Mouse (Mus musculus): Measurements from ENCODE around the gene Sytl3.
A peak's percentile ranks its signal among the peaks of the same experiment; 100 is the strongest.
"Not testable (repeated sequence)": the region's sequence is repeated elsewhere in the genome, so short reads cannot be mapped to it uniquely, and the experiment has no call there.

Gene Sytl3

DNA sequence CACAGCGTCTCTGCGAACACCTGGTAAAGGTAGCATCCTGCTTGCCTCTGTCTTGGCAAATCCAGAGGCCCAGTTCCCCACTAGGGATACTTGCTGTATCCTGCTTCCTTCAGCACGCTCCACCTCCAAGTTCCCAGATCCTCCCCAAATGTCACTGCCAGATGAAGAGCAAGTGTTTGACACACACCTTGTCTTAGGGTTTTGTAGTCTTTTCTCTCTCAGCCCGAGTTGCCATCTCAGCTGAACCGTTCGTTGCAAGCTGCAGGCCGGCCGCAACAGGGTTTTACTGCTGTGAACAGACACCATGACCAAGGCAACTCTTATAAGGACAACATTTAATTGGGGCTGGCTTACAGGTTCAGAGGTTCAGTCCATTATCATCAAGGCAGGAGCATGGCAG lies 12.1 kb upstream of the Sytl3 start:
- DNase-seq: not testable (repeated sequence)

GRCm38 (mm10) chr17:6647452-6647851 lies 11.4 kb upstream of the Sytl3 start:
- not testable (repeated sequence) for DNase-seq

GRCm38 (mm10) chr17:6650904-6651565 lies 7.9 kb upstream of the Sytl3 start:
- DNase-seq: not testable (repeated sequence)

DNA sequence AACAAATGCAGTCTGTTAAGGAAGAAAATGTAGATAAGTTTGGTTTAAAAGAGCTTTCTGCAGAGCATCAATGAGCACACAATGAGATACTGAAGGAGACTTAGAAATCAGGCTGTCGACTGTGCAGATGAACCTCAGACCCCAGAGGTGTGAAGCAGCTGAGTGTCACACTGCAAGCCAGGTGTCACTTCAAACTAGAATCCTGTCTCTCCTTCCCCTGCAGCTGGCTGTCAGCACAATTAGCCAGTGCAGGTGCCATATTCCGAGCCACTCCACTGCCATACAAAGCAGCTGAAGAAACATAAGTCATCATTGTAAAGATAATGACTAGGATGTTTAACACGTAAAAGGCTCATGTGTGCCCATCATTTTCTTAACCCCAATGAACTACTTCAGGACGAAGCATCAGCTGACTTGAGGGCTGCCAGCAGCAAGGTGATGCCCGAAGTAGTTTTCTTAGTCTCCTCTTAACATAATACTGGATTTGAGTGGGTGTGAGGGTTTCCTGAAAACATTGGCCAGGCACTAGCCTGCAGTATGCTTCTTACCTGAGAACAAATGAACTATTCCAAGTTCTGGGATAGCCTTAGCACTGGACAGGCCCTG lies 5.4 kb upstream of the Sytl3 start:
- DNase-seq: not testable (repeated sequence)

DNA sequence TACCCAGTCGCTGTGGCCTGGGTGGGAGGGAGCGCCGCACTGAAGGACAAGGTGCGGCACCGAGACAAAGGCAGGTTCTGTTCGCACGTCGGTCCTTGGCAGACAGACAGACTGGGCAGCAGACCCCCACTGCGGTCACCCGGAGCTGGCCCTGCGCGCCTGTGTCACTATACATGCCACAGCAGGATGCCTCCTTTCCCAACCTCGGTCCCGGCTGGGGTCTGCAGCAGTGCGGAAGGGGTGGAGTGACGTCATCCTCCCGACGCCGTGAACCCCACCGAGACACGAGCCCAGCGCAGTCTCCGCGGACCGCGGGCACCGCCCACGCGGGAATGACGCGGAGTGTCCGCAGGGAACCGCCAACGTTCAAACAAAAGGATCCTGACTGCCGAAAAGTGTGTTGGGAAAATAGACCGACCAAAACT lies 3.8 kb upstream of the Sytl3 start:
- peak; percentile 76 for DNase-seq

DNA sequence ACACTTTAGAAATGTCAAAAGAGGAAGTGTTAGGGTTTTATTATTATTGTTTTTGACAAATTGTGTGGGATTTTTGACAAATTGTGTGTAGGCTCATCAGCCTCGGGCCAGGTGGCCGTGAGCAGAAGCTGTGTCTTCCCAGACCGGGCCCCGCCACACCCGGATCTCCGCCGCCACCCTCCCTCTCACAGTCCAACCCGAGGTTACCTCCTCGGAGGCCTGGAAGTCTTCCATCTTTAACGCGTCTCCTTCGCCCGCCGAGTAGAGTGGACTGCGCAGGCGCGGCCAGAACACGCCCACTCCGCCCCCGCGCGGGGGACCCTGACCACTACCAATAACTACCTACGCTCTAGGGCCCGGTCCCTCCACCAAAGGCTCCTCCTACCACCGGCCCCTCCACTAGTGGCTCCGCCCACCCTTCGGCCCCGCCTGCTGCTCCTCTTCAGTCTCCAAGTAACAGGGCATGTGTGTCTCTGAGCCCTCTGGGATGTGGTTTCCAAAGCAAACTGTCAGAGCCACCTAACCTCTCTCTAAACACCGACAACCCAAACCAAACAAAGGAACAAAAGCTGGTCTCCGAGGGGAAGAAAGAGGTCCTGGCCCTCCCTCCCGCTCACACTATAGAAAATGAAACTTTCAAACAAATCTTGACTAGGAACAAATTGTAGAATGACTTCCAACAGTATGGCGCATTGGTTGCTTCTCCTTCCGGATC lies 3.2 kb upstream of the Sytl3 start, which contains the start of gene Dynlt1f:
Dynlt1f (minus strand) TSS at position 334 of the 715 bp plus-strand sequence.
- DNase-seq: peak; percentile 85

DNA sequence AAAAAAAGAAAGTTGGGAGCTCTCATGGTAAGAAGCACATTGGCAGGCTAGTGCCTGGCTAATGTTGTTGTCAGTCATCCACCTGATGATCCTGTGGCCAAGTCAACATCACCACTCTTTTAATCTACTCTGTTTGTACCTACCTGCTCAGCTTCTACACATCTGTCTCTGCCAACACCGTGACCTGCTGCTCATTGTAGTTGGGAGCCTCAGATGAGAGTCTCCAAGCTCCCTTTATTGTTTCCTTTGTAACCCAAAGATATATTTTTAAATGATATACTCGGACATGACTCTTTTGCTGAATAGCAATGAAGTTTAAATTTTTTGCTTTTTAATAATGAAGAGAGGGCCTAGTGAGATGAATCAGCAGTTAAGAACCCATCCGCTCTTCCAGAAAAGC lies 2.4 kb upstream of the Sytl3 start:
- peak; percentile 37 for DNase-seq

DNA sequence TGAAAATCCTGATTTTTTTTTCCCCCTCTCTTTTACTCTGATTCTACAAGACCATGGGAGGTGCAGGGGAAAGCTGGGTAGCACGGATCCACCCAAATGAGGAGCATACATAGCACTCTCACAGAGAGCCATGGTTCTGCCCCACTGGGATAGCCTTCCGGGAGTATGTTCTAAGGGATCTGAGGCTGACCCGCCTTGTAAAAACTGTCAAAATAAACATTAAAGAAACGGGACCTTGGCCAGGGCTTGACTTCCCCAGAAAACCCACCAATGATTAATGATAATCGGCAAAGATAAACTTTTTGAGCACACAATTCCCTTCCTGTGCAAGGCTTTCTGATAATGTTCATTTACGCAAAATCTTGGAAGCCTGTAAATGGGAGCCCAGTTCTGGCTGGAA lies 1.7 kb downstream of the Sytl3 start:
- not testable (repeated sequence) for DNase-seq

DNA sequence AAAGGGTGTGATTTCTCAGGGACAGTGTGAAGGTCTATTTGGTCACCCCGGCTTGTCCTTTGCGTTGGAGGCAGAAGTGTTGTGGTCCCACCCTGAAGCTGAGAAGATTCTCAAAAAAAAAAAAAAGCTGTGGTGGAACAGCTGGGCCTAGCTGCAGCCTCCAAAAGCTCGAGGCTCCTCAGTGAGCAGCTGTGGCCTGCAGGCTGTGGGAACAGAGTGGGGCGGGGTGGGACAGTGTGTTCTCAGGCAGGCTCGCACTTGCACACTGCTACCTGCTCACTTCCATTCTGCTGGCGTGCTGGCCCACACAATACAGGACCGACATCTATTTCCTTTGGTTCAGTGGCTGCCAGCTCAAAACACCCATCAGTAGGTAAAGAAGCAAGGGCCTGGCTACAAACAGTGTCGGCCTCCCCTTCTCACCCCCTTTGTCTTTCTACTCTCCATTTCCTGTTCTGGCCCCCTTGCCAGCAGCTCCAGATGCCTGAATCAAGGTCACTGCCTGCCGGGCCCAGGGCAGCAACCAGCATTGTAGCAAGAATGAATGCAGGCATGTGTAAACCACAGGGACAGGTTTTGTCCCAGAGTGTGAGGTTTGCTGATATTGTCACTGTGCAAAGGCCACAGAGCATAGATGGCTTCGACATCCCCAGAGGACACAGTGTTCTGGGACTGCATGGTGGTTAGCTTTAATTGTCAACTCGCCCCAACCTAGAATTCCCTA lies 2.4 kb downstream of the Sytl3 start:
- not testable (repeated sequence) for DNase-seq

- not testable (repeated sequence) for DNase-seq
Measured at GRCm38 (mm10) chr17:6662840-6663239, 3.9 kb downstream of the Sytl3 start.

DNA sequence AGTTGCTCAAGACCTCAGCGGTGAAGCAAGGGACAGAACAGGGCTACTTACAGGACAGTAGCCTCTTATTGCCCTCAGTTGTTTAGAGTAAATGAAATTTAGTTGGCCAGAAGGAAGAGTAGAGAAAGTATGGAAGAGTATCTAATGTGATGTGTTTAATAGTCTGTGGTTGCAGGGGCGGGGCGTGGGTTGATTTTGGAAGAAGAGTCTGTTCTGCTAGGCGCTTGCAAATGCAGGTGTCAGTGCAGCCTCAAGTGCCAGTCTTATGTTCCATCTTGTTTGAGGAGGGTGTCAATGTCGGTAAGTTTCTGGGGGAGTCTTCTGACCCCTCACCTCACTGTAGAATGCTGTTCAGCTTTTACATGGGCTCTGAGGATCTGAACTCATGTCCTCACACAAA lies 6.5 kb downstream of the Sytl3 start:
- not testable (repeated sequence) for DNase-seq

GRCm38 (mm10) chr17:6668522-6668921 lies 9.6 kb downstream of the Sytl3 start:
- DNase-seq: not testable (repeated sequence)

DNA sequence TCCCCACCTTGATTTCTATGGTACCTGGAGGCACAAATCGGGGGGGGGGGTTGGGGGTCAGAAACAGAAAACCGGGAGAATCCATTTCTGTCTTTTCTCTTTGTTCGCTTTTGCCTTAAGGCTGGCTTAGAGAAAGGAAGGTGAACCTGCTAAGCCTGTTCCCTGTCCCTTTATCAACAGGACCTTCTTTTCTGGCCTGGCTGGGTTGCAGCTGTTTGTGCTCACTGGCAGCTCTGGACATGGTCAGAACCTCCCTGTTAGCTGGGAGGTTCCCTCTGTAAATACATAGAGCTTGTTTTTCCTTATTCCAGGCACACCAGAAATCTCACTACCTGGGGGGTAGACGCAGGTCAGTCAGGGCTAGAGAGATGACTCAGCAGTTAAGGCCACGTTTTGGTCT lies 15.4 kb downstream of the Sytl3 start:
- DNase-seq: not testable (repeated sequence)

GRCm38 (mm10) chr17:6678063-6678462 lies 19.2 kb downstream of the Sytl3 start:
- DNase-seq: not testable (repeated sequence)

DNA sequence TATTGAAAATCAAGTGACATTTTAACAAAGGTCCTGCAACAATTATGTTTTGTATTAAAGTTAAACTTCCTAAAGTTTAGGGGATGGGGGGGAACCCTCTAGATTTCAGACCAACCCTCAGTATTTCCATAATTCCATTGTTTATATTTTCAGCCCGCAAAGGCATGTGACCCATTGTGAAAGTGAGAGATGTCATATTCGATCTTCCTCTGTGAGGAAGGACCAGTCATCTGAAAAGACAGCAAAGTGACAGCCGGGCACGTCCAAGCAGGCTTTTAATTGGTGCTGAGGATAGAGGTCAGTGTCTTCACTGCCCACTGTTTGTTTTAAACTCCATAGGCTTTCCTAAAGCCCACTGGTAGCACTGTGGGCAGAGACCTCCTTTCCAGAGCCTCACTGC lies 22.8 kb downstream of the Sytl3 start:
- not testable (repeated sequence) for DNase-seq

GRCm38 (mm10) chr17:6683702-6684101 lies 24.8 kb downstream of the Sytl3 start:
- not testable (repeated sequence) for DNase-seq

DNA sequence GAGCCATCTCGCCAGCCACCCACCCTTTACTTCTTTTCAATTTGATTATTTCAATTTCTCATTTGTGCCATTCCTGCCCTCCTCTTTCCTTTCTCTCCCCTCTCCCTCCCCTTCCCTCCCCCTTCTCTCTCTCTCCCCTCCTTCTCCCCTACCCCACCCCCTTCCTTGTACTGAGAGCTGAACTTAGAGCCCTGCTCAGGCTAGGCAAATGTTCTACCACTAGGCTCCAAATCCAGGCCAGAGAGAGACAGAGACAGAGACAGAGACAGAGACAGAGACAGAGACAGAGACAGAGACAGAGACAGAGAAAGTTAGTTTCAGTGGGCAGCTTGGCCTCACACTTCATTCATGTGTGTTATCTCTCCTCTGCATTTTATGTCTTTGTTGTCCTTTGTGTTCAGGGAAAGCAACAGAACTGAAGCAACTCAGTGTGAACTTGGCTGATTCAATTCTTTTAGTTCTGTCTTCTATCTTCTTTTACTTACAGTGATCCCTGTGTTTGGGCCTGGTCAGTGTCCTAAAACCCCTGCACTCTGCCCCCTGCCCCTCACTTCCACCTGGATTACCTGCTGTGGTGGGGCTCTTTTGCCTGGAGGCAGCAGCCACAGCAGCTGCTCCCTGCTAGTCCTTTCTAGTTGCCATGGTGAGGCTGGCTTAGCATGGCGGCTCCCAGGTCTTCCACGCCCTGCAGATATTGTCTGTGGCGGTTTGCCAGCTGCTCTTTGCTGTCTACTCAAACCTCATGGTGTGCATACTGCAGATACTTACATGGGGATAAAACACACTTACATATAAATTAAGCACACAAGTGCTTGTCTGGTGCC lies 25.8 kb downstream of the Sytl3 start:
- DNase-seq: not testable (repeated sequence)

DNA sequence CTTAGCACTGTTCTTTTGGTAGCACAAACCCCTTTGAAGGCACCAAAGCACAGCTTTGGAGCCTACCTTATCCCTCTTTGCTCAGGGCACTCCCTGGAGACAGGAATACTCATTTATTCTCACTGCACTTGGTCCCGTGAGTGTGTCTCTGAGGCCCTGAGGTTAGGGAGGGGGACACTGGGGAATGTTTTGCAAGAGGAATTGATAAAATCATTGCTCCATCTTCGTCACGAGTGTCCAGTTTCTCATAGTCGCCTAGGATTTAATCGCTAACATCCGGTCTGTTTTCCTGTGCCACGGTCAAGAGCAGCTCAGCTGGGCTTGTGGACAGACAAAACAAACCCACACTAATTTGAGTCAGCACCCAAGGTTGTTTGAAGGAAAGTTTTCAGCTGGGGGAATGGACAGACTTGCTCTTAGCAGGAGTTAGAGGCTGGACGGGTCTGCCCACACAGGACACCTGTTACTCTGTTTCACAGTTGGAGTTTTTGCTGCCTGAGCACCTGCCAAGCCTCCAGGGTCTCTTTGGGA lies 26.5 kb downstream of the Sytl3 start:
- DNase-seq: not testable (repeated sequence)

- not testable (repeated sequence) for DNase-seq
Measured at GRCm38 (mm10) chr17:6686299-6686971, 27.5 kb downstream of the Sytl3 start.

GRCm38 (mm10) chr17:6689344-6689743 lies 30.5 kb downstream of the Sytl3 start:
- not testable (repeated sequence) for DNase-seq

DNA sequence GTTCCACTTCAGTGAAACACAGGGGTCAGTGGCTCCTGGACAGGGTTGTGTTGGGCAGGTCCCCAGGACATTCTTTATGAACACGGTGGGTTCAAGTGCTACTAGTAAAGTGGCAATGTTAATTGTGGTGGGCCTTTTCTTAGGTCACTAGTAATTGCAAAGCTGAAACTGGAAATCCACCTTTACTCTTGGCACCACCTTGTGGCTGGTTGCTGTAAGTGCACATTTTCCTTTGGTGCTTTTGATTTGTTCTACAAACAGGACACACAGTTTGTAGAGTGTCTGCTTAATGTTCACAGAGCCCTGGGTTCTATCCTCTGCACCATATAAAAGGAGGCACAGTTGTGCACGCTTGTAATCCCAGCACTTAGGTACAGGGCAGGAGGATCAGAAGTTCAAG lies 32.7 kb downstream of the Sytl3 start:
- DNase-seq: peak; percentile 70

Data from cerebellum, adult 11-12 months (tissue).